Mouse (Mus musculus) embryonic fibroblast, embryonic 13.5 days (primary cell): ENCODE measurements around the gene Poc1a.

Experiments used
- CTCF ChIP-seq: IDR thresholded peaks from 2 replicates; pipeline ENCODE4 v1.5.1; 2011; ENCODE audit warnings: mild to moderate bottlenecking, control low read depth, low read length, moderate library complexity, borderline replicate concordance; ENCODE audit not compliant: insufficient read depth
- POLR2A ChIP-seq: IDR thresholded peaks from 2 replicates; pipeline ENCODE4 v1.6.1; 2011; ENCODE audit warnings: low read depth, mild to moderate bottlenecking, control low read depth, low read length, moderate library complexity

GRCm38 (mm10) chr9:106340501-106341312, 59.8 kb downstream of the Poc1a start:
- TF ChIP-seq CTCF, result no peak
- TF ChIP-seq POLR2A, result no peak
